Mouse (Mus musculus) midbrain, embryonic 16.5 days (tissue): ENCODE results near the gene Iqck. TPM values are rescaled to one million over a fixed set of nuclear protein-coding genes. Genes with fewer than 3 reads are reported as not detected.

Source experiments
- ATAC-seq: fragments of 200-750 bp; cut with Nextera tagmentation; 2 replicates; pipeline ENCODE4 v1.8.0; 2017; ENCODE audit warnings: moderate TSS enrichment
- H3K27ac ChIP-seq: fragments of 300-500 bp; sonication (generic); 2 replicates; pipeline ENCODE4 v1.5.1; 2014; ENCODE audit warnings: mild to moderate bottlenecking, low read length, mixed read lengths
- H3K27me3 ChIP-seq: fragments of 300-500 bp; sonication (generic); 2 replicates; pipeline ENCODE4 v1.6.1; 2014; ENCODE audit warnings: low read depth, low read length, mixed read lengths; ENCODE audit not compliant: control insufficient read depth, insufficient read depth
- H3K36me3 ChIP-seq: fragments of 300-500 bp; sonication (generic); 2 replicates; pipeline ENCODE4 v1.6.1; 2014; ENCODE audit warnings: mild to moderate bottlenecking, low read length, moderate library complexity, mixed read lengths; ENCODE audit not compliant: control insufficient read depth, insufficient read depth
- H3K4me1 ChIP-seq: fragments of 300-500 bp; sonication (generic); 2 replicates; pipeline ENCODE4 v1.6.1; 2014; ENCODE audit warnings: mild to moderate bottlenecking, low read length, mixed read lengths; ENCODE audit not compliant: control insufficient read depth, insufficient read depth
- H3K4me2 ChIP-seq: fragments of 300-500 bp; sonication (generic); 2 replicates; pipeline ENCODE4 v1.6.1; 2014; ENCODE audit warnings: mild to moderate bottlenecking, low read length, mixed read lengths
- H3K4me3 ChIP-seq: fragments of 300-500 bp; sonication (generic); 2 replicates; pipeline ENCODE4 v1.5.1; 2014; ENCODE audit warnings: low read depth, mild to moderate bottlenecking, low read length, moderate library complexity, mixed read lengths
- H3K9ac ChIP-seq: fragments of 300-500 bp; sonication (generic); 2 replicates; pipeline ENCODE4 v1.6.1; 2014; ENCODE audit warnings: low read depth, low read length, mixed read lengths
- H3K9me3 ChIP-seq: fragments of 300-500 bp; sonication (generic); replicated peaks from 2 replicates; pipeline ENCODE4 v1.6.1; 2014; ENCODE audit warnings: mild to moderate bottlenecking, low read length, mixed read lengths; ENCODE audit not compliant: control insufficient read depth, poor library complexity, severe bottlenecking
- WGBS: fragments of 180-500 bp; shearing (Covaris S2); extraction: QIAGEN DNeasy Blood & Tissue Kit; methylation state at CpG from one replicate; pipeline ENCODE4 v1.1.7; 2014; 5-methylcytosine and 5-hydroxymethylcytosine counted together
- polyA plus RNA-seq: library from polyadenylated mRNA; unstranded; fragments of >200 nt; fragmentation: Nextera tagmentation; extraction: Ambion mirVana; gene quantifications from 2 replicates; pipeline ENCODE4 v1.2.1, GENCODE M21; 2015

Iqck gene
- polyA plus RNA-seq, 1 experiment from 2014 or later, result 4.8 TPM

- no peaks in the 10 kb centered on the region for H3K9me3 ChIP-seq
- no peak overlapping the region for H3K4me3 ChIP-seq
- H3K4me1 ChIP-seq, result peaks cover 6% of the 10 kb centered on the region
- WGBS, result 73% methylated on average over 3 of the region's 3 CpGs
- H3K27ac ChIP-seq, result no peak overlapping the region
- H3K9ac ChIP-seq, result no peak overlapping the region
- no peaks in the 10 kb centered on the region for H3K27me3 ChIP-seq
- H3K4me2 ChIP-seq, result no peak overlapping the region
- ATAC-seq, result no peak
- H3K36me3 ChIP-seq, result no peaks in the 10 kb centered on the region
Measured at GRCm38 (mm10) chr7:118968870-118969269, 113.3 kb downstream of the Iqck start.

- no peak overlapping the region for H3K9ac ChIP-seq
- no peak for ATAC-seq
- H3K4me3 ChIP-seq, result no peak overlapping the region
- peaks cover 5% of the 10 kb centered on the region for H3K4me1 ChIP-seq
- no peaks in the 10 kb centered on the region for H3K27me3 ChIP-seq
- no peak overlapping the region for H3K4me2 ChIP-seq
- no peaks in the 10 kb centered on the region for H3K9me3 ChIP-seq
- 71% methylated on average over 8 of the region's 8 CpGs for WGBS
- H3K27ac ChIP-seq, result no peak overlapping the region
- no peaks in the 10 kb centered on the region for H3K36me3 ChIP-seq
Measured at GRCm38 (mm10) chr7:118971499-118971898, 115.9 kb downstream of the Iqck start.

GRCm38 (mm10) chr7:118972306-118972705 lies 116.8 kb downstream of the Iqck start:
- no peaks in the 10 kb centered on the region for H3K36me3 ChIP-seq
- peaks cover 5% of the 10 kb centered on the region for H3K4me1 ChIP-seq
- no peak overlapping the region for H3K4me3 ChIP-seq
- ATAC-seq, result no peak
- no peaks in the 10 kb centered on the region for H3K9me3 ChIP-seq
- no peak overlapping the region for H3K27ac ChIP-seq
- 39% methylated on average over 5 of the region's 5 CpGs for WGBS
- no peaks in the 10 kb centered on the region for H3K27me3 ChIP-seq
- H3K9ac ChIP-seq, result no peak overlapping the region
- H3K4me2 ChIP-seq, result no peak overlapping the region

- Histone ChIP-seq H3K4me2 (no peak overlapping the region), H3K9ac (no peak overlapping the region), H3K27ac (no peak overlapping the region), H3K27me3 (no peaks in the 10 kb centered on the region), H3K4me1 (peaks cover 5% of the 10 kb centered on the region), H3K36me3 (no peaks in the 10 kb centered on the region), H3K4me3 (no peak overlapping the region), H3K9me3 (no peaks in the 10 kb centered on the region)
- ATAC-seq, result no peak
- WGBS, result 83% methylated on average over 4 of the region's 4 CpGs
Measured at GRCm38 (mm10) chr7:118973377-118973776, 117.8 kb downstream of the Iqck start.

GRCm38 (mm10) chr7:118975837-118976236 lies 120.3 kb downstream of the Iqck start:
- no peak overlapping the region for H3K4me3 ChIP-seq
- H3K27me3 ChIP-seq, result no peaks in the 10 kb centered on the region
- H3K27ac ChIP-seq, result peak overlapping the region; percentile 58; the same call in 1 of the 2 replicates
- H3K4me2 ChIP-seq, result peak overlapping the region; percentile 25
- H3K9ac ChIP-seq, result 0 out of 2 replicates have a peak overlapping the region, but pooled peaks have one; percentile 5
- no peak for ATAC-seq
- WGBS, result 68% methylated on average over 3 of the region's 3 CpGs
- H3K9me3 ChIP-seq, result no peaks in the 10 kb centered on the region
- H3K4me1 ChIP-seq, result peaks cover 5% of the 10 kb centered on the region
- H3K36me3 ChIP-seq, result no peaks in the 10 kb centered on the region

- 0 out of 2 replicates have a peak overlapping the region, but pooled peaks have one; percentile 5 for H3K9ac ChIP-seq
- H3K4me1 ChIP-seq, result peaks cover 4% of the 10 kb centered on the region
- 20% methylated on average over 14 of the region's 14 CpGs for WGBS
Measured at GRCm38 (mm10) chr7:118976414-118977166, 121.0 kb downstream of the Iqck start.

GRCm38 (mm10) chr7:118977167-118977543 lies 121.6 kb downstream of the Iqck start:
- no peaks in the 10 kb centered on the region for H3K27me3 ChIP-seq
- no peak overlapping the region for H3K9ac ChIP-seq
- no peaks in the 10 kb centered on the region for H3K9me3 ChIP-seq
- H3K4me2 ChIP-seq, result no peak overlapping the region
- WGBS, result 73% methylated on average over 10 of the region's 10 CpGs
- H3K4me1 ChIP-seq, result peaks cover 2% of the 10 kb centered on the region; the same call in 1 of the 2 replicates
- no peaks in the 10 kb centered on the region for H3K36me3 ChIP-seq
- peak overlapping the region; percentile 58; the same call in 1 of the 2 replicates for H3K27ac ChIP-seq
- ATAC-seq, result no peak
- no peak overlapping the region for H3K4me3 ChIP-seq

More at GRCm38 (mm10) chr7:118976414-118977166, 121.0 kb downstream of the Iqck start:
- Histone ChIP-seq H3K4me3 (peak overlapping the region; percentile 2; the same call in 1 of the 2 replicates), H3K27me3 (no peaks in the 10 kb centered on the region), H3K36me3 (no peaks in the 10 kb centered on the region), H3K9me3 (no peaks in the 10 kb centered on the region), H3K27ac (peak overlapping the region; percentile 58), H3K4me2 (peak overlapping the region; percentile 25)
- peak; percentile 53 for ATAC-seq

- no peak for ATAC-seq
- Histone ChIP-seq H3K4me3 (no peak overlapping the region), H3K4me1 (peaks cover 2% of the 10 kb centered on the region; the same call in 1 of the 2 replicates), H3K27me3 (no peaks in the 10 kb centered on the region), H3K4me2 (no peak overlapping the region), H3K9me3 (no peaks in the 10 kb centered on the region), H3K27ac (no peak overlapping the region), H3K36me3 (no peaks in the 10 kb centered on the region), H3K9ac (no peak overlapping the region)
- WGBS, result 86% methylated on average over 7 of the region's 7 CpGs
Measured at GRCm38 (mm10) chr7:118979121-118979520, 123.6 kb downstream of the Iqck start.

GRCm38 (mm10) chr7:118979708-118980107 lies 124.2 kb downstream of the Iqck start:
- no peak overlapping the region for H3K27ac ChIP-seq
- WGBS, result 84% methylated on average over 9 of the region's 9 CpGs
- no peak overlapping the region for H3K4me2 ChIP-seq
- H3K9ac ChIP-seq, result no peak overlapping the region
- H3K9me3 ChIP-seq, result no peaks in the 10 kb centered on the region
- H3K27me3 ChIP-seq, result no peaks in the 10 kb centered on the region
- no peaks in the 10 kb centered on the region for H3K36me3 ChIP-seq
- H3K4me1 ChIP-seq, result peaks cover 2% of the 10 kb centered on the region; the same call in 1 of the 2 replicates
- ATAC-seq, result no peak
- no peak overlapping the region for H3K4me3 ChIP-seq
